Mouse (Mus musculus) T-cell, adult 2 months (primary cell): Measurements from ENCODE around the gene Tmem189.

Experiments used
- DNase-seq: peaks from one replicate; pipeline ENCODE4 v3.0.0; 2022; ENCODE audit warnings: low spot score

The Tmem189 gene

DNA sequence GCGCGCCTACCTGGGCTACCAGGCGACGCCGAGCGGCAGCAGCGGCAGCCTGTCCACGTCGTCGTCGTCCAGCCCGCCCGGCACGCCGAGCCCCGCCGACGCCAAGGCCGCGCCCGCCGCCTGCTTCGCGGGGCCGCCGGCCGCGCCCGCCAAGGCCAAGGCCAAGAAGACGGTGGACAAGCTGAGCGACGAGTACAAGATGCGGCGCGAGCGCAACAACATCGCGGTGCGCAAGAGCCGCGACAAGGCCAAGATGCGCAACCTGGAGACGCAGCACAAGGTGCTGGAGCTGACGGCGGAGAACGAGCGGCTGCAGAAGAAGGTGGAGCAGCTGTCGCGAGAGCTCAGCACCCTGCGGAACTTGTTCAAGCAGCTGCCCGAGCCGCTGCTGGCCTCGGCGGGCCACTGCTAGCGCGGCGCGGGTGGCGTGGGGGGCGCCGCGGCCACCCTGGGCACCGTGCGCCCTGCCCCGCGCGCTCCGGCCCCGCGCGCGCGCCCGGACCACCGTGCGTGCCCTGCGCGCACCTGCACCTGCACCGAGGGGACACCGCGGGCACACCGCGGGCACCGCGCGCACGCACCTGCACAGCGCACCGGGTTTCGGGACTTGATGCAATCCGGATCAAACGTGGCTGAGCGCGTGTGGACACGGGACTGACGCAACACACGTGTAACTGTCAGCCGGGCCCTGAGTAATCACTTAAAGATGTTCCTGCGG lies at the start of gene Tmem189:
Tmem189 (minus strand) TSS at position 322 of the 718 bp plus-strand sequence.
- DNase-seq, result peak; percentile 78

DNA sequence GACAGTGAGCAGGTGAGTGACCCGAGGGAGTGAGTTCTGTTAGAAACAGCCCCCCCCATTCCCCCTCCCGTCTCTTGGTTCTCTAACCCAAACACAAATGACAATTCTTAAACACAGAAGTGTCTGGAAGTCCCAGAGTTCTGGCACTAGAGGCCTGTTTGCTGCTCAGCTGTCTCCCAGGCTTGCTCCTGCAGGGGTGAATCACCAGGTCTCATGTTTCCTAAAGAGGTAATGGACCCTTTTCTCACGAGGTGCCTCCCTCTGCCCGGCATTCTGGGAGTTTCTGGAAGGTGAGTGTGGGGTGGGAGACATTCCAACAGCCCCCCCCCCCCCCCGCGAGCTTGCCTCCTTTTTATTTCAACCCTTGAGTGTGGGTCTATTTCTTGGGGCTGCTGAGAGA lies 49.4 kb upstream of the Tmem189 start:
- no peak for DNase-seq

DNA sequence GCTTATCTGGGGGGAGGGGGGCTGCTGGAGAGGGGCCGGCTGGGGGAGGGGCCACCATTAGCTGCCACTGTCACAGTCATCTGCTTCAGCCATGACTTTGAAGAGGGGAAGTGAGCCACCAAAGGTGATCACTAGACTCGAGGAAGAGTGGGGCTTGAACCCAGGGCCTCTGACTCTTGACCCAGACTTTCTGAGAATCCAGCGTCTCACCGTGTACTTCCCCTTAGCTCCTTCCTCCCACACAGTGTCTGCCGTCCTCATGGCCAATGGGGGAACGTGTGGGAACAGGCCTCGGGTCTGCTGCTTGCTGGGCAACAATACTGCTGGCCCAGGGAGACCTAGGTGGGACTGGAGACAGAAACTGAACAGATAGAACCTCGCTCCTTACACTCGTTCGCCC lies 45.2 kb upstream of the Tmem189 start:
- DNase-seq, result no peak

DNA sequence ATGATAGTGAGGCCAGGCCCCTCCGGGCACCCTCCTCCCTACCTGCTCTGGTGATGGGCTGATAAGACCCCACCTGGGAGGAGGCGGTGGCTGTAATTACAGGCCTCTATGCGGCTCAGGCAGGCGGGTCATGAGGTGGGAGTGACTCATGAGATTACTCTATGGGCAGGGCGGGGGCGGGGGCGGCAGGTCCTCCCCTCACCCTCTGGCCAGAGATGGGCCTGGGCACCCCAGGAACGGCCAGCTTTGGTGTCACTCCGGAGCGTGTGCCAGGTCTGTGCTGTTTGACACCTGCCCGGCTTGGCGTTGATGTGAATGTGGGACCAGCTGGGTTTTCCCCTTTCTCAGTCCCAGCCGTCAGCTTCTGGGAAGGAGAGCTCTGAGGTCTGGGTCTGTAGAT lies 41.5 kb upstream of the Tmem189 start:
- DNase-seq, result no peak

DNA sequence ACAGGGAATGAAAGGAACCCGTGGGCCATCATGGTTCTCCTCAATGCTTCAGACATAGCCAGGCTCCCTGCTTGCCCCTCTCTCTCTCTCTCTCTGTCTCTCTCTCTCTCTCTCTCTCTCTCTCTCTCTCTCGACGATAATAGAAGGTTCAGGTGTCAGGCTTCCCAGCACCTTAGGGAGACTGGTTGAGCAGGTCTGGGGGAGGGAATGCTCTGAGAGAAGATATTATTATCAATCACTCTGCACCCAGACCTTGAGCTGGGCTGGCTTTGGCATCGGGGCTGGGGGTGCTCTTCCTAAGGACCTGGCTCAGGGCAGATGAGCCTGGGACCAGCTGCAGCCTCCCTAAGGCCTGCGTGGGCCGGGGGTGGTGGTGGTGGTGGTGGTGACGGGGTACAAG lies 40.4 kb upstream of the Tmem189 start:
- DNase-seq, result no peak

DNA sequence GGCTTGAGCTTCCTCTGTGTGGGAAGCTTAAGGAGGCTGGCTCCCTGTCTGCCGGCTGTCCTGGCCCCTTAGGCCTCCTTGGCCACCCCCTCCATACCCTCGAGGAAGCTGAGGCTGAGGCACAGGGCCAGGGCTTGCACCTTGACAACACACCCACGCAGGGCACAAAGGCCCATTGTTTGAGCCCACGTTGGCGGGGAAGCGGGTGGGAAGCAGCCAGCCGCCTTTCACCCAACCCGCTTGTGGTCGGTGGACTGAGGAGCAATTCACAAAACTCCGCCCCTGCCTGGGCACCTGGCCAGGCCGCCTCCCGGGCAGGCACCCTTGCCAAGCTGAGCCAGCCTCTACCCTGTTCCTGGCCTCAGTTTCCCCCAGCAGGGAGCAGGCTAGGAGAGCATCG lies 37.5 kb upstream of the Tmem189 start:
- no peak for DNase-seq

DNA sequence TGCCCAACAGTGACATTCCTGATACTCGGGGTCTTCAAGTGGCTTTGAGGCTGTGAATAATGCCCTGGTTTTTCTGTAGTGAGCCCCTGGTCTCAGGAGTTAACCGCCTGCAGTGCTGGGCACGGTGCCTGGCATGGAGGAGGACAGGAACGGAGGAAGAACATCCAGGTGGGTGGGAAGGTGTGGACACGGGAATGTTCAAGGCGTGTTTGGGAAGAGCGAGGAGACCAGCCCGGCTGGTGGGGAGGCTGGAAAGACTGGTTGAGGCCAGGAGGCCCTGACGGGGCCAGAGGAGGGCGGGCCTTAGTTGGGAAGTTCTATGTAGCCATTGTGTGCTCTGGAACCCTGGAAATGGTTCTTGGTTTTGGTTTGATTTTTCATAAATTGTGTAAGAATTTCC lies 36.3 kb upstream of the Tmem189 start:
- no peak for DNase-seq

DNA sequence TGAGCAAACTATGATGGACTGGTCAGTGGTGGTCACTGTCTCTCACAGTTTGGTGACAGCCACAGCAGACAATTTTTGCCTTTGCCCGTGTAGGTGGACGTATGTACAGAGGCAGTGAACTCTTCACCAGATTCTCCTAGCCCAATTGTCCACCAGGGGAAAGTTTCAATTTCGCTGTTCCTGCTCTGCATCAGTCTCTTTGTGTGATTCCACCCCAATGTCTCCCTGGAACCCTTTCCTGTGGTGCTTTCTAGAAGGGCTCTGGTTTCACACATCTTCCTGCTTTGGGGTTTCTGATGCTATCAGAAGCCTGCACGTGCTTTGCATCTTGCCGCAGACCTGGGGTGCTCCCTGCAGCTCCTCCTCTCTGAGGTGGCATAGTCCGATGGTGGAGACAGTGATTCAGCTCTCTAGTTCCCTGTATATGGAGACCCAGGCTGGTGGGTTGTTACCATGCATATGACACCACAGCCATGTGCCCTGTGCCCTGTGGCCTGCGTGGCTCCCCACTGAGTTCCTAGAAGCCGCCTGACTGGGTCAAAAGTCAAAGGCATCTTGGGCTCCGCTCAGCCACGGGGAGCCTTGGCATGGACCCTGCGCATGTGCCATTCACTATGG lies 34.1 kb upstream of the Tmem189 start:
- DNase-seq, result peak; percentile 41

DNA sequence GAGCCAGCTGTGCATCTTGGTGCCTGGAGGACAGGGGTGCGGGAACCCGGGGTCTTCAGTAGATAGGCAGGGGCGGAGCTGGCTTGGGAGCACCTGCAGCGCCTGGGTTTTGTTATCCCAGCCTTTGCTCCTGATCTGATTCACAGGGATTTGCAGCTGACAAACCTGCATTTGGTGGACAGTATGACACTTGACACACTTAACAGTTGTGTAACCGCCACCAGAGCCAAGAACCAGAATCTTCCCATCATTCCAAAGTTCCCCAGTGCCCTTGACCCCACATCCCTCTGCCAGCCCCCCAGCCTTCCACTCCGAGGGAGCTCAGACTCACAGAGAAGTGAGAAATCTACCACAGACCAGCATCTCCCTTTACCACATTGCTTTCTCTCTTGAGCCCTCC lies 32.9 kb upstream of the Tmem189 start:
- DNase-seq, result no peak

DNA sequence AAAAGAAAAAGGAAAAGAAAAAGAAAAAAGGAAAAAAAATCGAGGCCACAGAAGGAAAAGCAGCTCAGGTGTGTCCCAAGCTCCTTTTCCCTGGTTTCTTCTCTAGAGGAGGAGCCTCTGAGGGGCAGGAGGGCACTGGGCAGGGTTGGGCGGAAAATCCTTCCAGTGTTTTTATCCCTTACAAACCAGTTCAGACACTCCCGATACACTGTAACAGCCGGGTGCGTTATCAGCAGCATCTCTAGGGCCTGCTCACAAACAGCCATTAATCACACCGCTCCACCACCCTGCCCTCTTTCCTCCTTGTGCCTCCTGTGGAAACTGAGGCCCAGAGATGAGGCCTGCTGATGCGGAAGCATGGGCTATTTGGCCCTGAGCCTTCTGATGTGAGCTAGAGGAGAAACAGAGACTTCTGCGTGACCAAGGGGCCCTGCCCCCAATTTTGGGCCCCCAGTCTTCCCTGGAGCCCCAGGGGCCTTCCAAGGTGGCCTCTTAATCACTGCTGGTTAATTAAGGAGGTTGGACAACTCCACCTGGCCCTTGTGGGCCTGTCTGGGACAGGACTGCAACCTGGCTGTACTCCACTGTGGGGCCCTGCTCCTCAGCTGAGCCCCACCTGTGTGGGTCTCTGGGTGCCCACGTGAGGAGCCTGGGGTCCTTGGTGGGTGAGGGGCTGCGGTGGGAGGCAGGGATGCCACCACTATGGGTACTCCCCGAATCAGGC lies 31.7 kb upstream of the Tmem189 start:
- DNase-seq, result no peak

DNA sequence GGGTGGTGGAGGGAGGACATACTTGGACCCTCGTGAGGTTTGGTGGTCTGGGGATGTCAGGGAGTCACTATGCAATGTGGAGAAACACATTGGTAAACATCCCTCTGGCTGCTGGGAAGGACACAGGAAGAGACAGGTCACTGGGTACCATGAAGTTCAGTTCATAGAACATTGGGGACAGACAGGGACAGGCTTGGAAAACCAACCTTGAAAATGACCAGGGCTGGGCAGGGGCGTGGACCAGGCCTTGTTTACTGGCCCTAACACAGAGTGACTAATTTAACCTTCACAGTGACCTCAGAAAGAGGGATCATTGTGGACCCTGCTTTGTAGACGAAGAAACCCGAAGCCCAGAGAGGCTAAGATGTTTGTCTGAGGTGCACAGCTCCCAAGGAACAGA lies 29.9 kb upstream of the Tmem189 start:
- no peak for DNase-seq

DNA sequence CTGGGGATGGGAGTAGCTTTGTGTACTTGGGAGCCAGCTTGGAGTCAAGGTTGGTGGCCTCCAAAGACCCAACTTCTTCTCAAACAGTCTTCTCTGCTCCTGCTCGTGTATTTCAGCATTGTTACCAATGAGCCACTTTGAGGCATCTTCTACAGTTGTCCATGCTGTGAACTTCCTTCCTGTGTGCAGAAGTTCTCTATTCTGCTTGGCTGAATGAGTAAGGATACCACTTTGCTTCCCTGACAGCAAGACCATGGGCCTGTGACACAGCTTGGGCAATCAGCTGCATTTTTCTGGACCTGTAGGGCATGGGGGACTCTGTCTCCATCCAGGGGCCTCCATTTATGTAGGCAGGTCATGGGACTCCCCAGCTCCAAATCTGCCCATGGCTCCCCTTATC lies 27.6 kb upstream of the Tmem189 start:
- DNase-seq, result no peak

DNA sequence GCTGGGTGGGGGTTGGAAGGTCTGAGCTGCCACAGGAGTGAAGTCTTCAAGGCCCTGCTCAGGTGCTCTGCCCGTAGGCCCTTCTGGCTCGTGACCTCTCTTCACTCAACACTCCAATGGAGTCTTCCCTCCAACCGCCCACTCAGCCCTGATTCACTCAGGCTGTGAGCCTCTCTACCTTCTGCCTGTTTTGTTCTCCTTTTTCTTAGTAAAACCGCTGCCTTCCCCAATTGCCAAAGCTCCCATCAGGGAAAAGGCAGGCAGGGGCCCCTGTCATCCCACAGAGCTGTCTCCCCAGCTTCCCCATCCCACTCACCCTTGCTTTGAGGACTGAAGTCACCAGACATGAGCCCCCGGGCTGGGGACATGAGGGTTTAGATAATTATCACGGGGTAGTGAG lies 25.4 kb upstream of the Tmem189 start:
- no peak for DNase-seq

DNA sequence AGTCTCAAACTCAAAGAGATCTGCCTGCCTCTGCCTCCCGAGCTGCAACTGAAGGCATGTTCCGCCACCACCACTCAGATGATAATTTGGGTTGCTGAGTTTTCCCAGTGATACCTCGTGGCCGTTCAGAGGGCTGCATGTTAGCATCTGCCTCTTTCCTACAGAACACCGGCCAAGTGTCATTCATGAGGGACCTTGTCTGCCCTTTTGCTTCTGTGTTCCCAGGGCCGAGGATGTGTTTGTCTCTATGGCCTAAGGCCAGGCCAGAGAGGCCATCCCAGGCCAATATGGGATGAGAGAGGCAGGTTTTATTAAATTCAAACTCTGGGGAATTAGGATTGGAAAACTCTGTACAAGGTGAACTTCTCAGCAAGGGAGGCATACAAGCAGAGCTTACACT lies 24.7 kb upstream of the Tmem189 start:
- DNase-seq, result no peak

DNA sequence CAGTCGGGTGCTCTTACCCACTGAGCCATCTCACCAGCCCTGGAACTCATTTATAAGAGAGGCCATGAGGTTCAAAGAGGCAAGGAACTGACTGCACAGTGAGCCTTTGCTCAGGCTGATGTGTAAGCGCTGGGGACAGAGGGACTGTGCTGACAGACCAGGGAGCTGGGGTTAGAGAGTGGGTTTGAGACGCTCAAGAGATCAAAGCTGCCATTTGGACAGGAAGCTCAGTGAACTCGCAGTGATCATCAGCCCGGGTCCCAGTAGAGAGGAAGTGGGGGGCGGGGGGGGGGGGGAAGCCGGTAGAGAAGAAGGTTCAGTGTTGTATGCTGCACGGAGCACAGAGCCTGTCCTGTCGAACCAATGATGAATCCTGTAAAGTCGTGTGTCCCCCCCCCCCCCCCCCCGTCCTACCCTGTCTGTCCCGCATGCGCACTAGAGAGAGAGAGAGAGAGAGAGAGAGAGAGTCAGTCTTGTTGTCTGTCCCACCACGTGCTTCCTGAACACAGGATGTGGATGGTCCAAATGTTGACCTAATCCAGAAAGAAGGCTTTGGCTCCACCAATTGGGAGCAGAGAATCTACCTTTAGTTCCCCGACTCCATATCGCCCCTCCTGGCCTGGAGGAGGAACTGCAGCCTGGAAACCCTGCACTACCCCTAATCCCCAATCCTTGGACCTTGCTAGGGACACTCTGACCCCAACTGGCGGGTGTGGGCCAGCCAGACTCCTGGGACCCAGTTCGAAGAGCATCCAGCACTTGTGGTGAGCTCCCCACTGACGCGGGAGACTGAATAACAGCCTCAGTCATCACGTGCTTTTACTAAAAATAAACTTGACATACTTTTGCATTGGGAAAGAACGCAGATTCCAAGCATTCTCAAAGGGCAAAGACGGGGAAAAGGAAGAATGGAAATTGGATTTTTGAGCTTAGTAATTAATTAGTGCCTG lies 23.5 kb upstream of the Tmem189 start:
- peak; percentile 54 for DNase-seq

DNA sequence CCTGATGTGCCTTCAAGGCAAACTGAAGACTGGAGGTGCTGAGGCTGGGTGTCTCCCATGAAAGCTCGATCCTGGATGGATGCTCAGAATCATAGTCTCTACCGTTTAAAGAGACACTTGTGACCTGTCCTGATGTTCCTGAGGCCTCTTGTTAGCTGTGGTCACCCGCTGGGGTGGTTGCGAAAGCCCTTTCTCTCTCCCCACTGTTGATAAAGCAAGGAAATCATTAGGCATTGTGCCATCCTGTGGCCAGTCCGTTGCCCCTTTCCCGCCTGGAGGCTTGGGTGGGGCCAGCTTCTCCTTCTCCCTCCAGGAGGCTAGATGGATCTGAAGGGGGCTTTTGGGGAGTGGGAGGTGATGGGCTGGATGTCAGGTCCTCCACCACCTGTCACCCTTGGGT lies 21.0 kb upstream of the Tmem189 start:
- no peak for DNase-seq

DNA sequence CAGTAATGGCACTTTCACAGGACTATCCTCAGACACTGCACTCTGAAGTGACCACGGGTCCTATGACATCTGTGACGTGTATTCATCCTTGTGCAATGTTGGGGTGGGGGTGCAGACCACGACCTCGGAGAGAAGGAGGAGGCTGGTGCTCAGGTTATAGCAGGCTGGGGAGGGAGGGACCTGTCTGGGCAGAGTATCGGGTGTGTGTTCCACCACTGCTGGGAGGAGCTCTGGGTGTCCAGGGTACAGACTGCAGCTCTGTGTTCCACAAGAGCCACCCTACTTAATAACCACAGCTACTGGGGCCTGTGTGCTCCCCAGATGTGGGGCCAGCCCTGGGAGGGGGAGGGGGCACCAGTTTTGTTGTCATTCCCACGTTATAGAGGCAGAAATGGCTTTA lies 20.3 kb upstream of the Tmem189 start:
- DNase-seq, result no peak

DNA sequence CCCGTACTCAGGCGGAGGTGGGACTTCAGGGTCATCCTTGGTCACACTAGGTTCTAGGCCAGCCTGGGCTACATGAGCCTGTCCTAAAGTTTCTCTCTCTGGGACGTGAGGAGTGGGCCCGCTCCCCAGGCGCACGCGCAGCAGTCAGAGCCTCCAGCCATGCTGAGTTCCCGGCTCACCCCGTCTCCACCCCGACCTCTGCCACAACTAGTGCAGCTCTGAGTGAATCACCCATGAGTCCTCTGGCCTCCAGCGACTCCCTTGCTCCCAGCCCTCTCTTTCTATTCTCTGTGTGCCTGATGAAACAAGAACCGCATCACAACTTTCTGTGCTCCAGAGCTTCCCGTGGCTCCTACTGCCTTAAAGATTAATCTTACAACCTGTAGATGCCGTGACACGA lies 18.8 kb upstream of the Tmem189 start:
- no peak for DNase-seq

DNA sequence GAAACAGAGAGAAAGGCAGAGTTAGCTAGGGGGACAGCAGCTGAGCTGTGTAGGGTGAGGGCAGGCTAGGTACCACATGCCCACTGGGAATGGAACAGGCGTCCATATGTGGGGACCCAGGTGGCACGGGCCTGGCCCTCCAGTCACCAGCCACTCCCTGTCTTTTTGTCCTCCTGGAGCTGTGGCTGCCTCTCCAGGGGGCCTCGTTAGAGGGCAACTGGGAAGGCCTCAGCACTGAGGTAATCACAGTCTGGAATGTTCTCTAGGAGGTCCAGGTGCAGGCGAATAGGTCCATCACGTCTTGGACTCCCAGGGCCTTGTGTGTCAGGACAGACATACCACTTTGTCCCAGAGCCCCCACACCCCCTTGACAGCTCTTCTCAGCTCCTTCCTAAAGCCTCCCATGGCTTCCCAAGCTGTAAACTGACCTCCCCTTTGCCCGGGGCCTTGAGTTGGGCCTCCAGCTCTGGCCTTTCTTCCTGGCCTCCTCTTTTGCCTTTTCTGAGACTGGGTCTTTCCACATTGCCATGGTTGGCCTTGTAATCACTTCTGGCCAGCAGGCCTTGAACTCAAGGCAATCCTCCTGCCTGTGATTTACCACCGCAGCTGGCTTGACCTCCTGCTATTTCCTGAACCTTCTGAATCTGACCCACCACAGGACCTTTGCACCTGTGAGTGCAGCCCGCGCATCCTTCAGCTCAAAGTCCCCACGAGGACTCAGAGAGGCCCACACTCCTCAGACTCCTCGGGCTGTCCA lies 16.7 kb upstream of the Tmem189 start:
- DNase-seq, result no peak

DNA sequence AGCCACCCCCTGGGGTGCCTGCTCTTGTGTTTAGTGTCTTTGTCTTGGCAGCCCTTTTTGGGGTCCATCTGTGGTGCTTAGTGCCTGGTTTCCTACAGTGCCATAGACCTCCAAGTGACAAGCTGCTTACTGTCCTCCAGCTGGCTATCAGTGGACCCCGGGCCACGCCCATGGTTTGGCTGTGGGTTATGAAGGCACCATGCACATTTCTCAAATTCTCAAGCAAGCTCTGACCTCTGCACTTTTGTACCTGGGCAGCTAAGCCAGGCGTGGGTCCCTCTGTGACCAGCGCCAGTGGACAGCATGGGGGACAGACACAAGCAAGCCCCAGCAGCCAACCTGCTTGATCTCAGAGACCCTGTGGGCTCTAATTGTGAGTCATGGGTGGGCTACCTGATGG lies 14.8 kb upstream of the Tmem189 start:
- no peak for DNase-seq

DNA sequence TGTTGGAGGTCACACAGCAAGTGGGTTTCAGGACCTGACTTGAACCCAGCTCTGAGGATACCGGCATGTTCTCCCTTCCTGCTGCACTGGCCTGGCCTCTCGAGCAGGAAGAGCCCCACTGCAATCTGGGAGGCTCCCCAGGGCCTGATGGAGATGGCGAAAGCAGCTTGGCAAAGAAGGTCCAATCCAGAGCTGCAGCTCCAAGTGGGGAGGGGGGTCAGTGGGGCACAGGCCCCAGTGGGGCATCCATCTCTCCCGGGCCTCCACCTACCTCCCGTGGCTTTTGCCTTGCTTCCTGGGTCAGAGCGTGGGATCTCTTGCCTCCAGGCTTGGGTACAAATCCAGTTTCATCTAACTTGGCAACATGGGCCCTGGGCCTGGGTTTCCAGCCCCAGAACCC lies 12.5 kb upstream of the Tmem189 start:
- no peak for DNase-seq

DNA sequence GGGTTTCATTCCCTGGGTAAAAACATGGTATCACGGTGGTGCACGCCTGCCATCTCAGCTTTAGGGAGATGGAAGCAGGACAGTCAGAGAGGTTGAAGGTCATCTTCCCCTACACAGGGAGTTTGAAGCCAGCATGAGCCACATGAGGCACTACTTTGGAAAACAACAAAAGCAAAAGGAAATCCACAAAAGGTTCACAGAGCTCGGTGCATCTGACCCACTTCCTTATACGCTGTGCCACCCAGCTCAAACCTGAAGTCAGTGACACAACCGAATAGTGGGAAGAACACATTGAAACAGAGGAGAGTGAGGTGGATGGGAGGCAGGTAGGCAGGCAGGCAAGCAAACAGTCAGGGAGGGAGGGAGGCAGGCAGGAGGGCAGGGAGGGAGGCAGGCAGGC lies 11.8 kb upstream of the Tmem189 start:
- peak; percentile 33 for DNase-seq
